Mouse (Mus musculus): ENCODE results near the gene Pten. TPM values are rescaled to one million over a fixed set of nuclear protein-coding genes. Genes with fewer than 3 reads are reported as not detected.
A peak's percentile ranks its signal among the peaks of the same experiment; 100 is the strongest.

The Pten gene
- polyA plus RNA-seq (2014; fragmentation: Nextera tagmentation; extraction: Ambion mirVana) = 10.1 and 11.0 TPM in 2 replicates

DNA sequence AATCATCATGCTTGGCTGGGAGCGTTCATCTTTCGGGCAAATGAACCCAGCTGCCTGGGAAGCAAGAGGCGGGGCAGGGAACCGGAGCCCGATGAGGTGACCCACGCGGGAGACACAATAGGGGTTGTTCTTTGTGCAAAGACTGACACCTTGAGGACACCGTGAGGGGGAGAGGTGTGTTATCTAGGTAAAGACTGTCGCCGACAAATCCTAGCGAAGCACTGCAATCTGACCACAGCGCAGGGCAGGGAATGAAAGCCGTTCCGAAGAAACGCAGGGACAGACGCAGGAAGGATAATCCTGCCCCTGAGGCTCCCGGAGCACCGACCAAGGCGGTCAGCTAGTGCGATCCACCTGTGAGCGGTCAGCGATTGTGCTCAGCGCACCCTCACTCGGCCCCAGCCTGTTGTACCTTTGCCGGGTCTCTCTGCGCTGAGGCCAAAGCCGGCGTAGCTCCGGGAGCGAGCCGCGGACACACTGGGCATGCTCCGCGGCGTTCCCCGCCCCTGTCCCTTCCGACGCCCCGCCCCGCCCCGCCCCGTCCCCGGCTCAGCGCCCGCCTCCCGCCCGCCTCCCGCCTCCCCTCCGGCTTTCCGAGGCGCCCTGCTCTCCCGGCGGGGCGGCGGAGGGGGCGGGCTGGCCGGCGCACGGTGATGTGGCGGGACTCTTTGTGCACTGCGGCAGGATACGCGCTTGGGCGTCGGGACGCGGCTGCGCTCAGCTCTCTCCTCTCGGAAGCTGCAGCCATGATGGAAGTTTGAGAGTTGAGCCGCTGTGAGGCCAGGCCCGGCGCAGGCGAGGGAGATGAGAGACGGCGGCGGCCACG, at the start of gene Pten:
Gene Pten, plus strand, starts transcription at position 598 of the 826 bp plus-strand sequence.
- ATAC-seq (replicated peaks; ENCODE audit: low FRiP score) = peak; percentile 89

DNA sequence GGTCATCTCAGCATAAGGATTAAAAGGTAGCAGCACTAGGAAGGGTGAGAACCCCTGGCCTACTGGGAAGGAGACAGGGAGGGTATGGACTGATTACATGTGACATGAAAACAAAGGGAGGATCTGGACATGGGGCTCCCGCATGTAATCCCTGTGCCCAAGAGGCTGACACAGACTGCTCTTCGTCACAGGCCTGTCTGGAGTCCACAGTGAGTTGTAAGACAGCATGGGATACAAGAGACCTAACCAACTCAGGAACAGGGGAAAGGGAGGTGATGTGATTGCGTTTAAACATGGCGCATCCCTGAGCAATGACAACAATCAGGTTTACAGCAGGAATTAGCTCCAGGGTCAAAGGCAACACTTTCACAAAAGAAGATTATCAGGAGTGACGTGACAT, 48.3 kb upstream of the Pten start:
- 96% methylated on average over 5 of the region's 5 CpGs for WGBS
- Histone ChIP-seq H3K9ac (ENCODE audit: low read length) (no peak overlapping the region), H3K4me3 (ENCODE audit: low read depth, low read length) (no peak overlapping the region), H3K27ac (ENCODE audit: low read depth, low read length) (no peak overlapping the region), H3K27me3 (ENCODE audit: control insufficient read depth, insufficient read depth, low read length) (no peaks in the 10 kb centered on the region), H3K4me1 (replicated peaks; ENCODE audit: control insufficient read depth, insufficient read depth, low read length) (peaks cover 2% of the 10 kb centered on the region; the same call in 1 of the 2 replicates), H3K36me3 (ENCODE audit: control insufficient read depth, insufficient read depth, low read length) (peaks cover 4% of the 10 kb centered on the region; the same call in 1 of the 2 replicates), H3K9me3 (ENCODE audit: control insufficient read depth, low read length) (no peaks in the 10 kb centered on the region), H3K4me2 (ENCODE audit: low read depth, low read length, severe bottlenecking) (no peak overlapping the region)
- DNase-seq (ENCODE audit: low spot score) = no peak
- ATAC-seq (replicated peaks; ENCODE audit: low FRiP score) = no peak

More for the DNA sequence above, at the start of gene Pten:
- H3K4me1 ChIP-seq (replicated peaks; ENCODE audit: control insufficient read depth, insufficient read depth, low read length) = no peaks in the 10 kb centered on the region
- peak within 1 kb of the TSS; percentile 79 for H3K4me3 ChIP-seq (ENCODE audit: low read depth, low read length)
- H3K9ac ChIP-seq (ENCODE audit: low read length) = peak within 1 kb of the TSS; percentile 90
- H3K27me3 ChIP-seq (ENCODE audit: control insufficient read depth, insufficient read depth, low read length) = no peaks in the 10 kb centered on the region
- no peaks in the 10 kb centered on the region for H3K36me3 ChIP-seq (ENCODE audit: control insufficient read depth, insufficient read depth, low read length)
- WGBS = under 1% methylated on average over 71 of the region's 77 CpGs
- peak within 1 kb of the TSS; percentile 95 for H3K27ac ChIP-seq (ENCODE audit: low read depth, low read length)
- DNase-seq (ENCODE audit: low spot score) = peak; percentile 99
- H3K4me2 ChIP-seq (ENCODE audit: low read depth, low read length, severe bottlenecking) = peak within 1 kb of the TSS; percentile 98
- no peaks in the 10 kb centered on the region for H3K9me3 ChIP-seq (ENCODE audit: control insufficient read depth, low read length)

DNA sequence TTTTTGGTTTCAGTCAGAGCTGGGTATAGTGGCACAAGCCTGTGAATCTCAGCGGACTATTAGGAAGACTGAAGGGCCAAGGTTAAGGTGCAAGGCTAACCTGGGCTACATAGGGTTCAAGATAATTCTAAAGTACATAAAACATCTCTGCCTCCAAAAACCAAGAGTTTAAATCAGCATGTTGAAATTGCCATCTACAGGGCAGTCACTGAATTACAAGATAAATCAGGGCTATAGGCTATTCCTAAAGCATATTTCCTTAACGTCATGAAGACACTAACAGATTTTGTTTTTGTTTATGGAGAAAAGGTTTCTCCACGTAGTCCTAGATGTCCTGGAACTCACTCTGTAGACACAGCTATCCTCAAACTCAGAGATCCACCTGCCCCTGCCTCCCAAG, 47.0 kb upstream of the Pten start:
- H3K9me3 ChIP-seq (ENCODE audit: control insufficient read depth, low read length) = no peaks in the 10 kb centered on the region
- H3K9ac ChIP-seq (ENCODE audit: low read length) = no peak overlapping the region
- H3K27me3 ChIP-seq (ENCODE audit: control insufficient read depth, insufficient read depth, low read length) = no peaks in the 10 kb centered on the region
- no peak for DNase-seq (ENCODE audit: low spot score)
- no peak for ATAC-seq (replicated peaks; ENCODE audit: low FRiP score)
- H3K4me1 ChIP-seq (replicated peaks; ENCODE audit: control insufficient read depth, insufficient read depth, low read length) = peaks cover 2% of the 10 kb centered on the region; the same call in 1 of the 2 replicates
- peaks cover 4% of the 10 kb centered on the region; the same call in 1 of the 2 replicates for H3K36me3 ChIP-seq (ENCODE audit: control insufficient read depth, insufficient read depth, low read length)
- H3K4me2 ChIP-seq (ENCODE audit: low read depth, low read length, severe bottlenecking) = no peak overlapping the region
- no peak overlapping the region for H3K4me3 ChIP-seq (ENCODE audit: low read depth, low read length)
- H3K27ac ChIP-seq (ENCODE audit: low read depth, low read length) = no peak overlapping the region
- 79% methylated on average over 3 of the region's 3 CpGs for WGBS

DNA sequence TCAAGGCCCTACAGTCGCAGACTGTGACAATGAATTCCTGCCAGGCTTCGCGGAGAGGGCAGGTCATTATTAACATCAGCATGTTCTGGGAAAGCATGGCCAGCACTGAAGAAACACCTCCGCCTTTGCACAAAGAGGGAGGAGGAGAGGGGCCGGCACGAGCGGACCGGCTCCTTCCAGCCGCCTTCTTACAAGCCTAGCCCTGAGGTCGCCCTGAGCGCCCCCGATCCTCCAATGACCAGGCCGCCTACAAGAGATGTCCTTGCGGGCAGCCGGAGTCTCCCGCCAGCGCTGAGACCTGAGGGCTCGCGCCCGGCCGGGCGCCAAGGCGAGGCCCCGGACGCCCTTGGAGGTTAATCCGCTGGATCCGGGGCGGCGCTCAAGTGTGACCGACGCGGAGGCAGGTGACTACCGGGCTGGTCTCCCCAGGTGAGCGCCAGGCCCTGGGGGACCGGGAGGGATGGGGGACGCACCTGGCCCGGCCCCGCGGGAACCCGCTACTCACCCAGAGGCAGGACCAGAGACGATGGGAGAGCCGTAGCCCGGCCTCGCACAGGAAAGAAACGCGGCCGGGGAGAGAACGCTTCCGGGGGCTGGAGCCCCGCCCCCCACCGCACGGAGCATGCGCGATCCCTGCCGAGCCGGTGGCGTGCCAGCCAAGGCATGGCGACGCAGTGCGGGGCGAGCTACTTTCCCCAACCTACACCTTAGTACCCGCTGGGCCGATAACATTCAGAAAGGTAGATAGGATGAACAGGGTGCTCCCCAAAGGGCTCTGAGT, 45.3 kb upstream of the Pten start:
- Histone ChIP-seq H3K36me3 (ENCODE audit: control insufficient read depth, insufficient read depth, low read length) (no peaks in the 10 kb centered on the region), H3K4me1 (replicated peaks; ENCODE audit: control insufficient read depth, insufficient read depth, low read length) (peaks cover 2% of the 10 kb centered on the region; the same call in 1 of the 2 replicates), H3K27me3 (ENCODE audit: control insufficient read depth, insufficient read depth, low read length) (no peaks in the 10 kb centered on the region), H3K9ac (ENCODE audit: low read length) (peak overlapping the region; percentile 92), H3K9me3 (ENCODE audit: control insufficient read depth, low read length) (no peaks in the 10 kb centered on the region), H3K4me3 (ENCODE audit: low read depth, low read length) (peak overlapping the region; percentile 76), H3K4me2 (ENCODE audit: low read depth, low read length, severe bottlenecking) (peak overlapping the region; percentile 60), H3K27ac (ENCODE audit: low read depth, low read length) (peak overlapping the region; percentile 76)
- ATAC-seq (replicated peaks; ENCODE audit: low FRiP score) (peak; percentile 96), DNase-seq (ENCODE audit: low spot score) (peak; percentile 95)
- WGBS = under 1% methylated on average over 63 of the region's 63 CpGs

DNA sequence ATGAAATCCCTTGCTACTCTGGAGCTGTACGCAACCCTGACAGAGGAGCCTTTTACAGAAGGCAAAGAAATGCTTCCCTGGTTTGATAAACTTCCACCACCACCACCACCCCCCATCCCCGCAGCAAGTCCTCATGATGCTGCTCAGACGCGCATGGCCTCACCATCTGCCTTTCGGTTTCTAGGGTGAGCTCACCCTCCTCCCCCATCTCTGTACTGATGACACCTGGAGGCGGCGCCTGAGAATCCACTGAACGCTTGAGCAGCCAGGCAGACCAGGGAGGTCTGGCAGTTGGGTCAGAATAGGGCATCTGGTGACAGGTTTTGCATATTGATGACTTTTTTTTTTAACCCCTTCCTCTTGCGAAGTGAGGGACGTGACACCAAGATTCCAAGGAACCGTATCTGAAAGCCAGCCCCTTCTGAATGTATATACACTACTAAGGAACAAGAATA, 44.7 kb upstream of the Pten start:
- WGBS = under 1% methylated on average over 11 of the region's 11 CpGs
- ATAC-seq (replicated peaks; ENCODE audit: low FRiP score) = peak; percentile 86

DNA sequence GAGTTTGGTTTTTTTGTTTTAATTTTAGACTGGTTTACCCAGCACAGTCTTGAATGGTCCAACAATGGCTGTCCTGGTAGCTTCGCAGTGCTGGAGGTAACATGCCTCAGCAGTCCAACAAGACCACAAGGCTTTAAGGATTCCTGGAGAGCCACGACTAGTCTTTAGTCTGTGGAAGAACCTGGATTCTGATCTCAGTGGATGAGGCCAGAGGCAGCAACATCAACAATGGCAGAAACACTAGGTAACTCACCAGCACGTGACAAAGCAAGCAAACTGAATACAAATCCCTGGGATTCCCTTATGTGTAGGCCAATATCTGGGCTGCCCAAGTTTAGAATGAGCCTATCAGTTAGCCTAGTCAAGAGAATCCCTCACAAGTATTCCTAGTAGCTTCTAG, 43.8 kb upstream of the Pten start:
- no peaks in the 10 kb centered on the region for H3K36me3 ChIP-seq (ENCODE audit: control insufficient read depth, insufficient read depth, low read length)
- no peak overlapping the region for H3K27ac ChIP-seq (ENCODE audit: low read depth, low read length)
- H3K4me1 ChIP-seq (replicated peaks; ENCODE audit: control insufficient read depth, insufficient read depth, low read length) = peaks cover 2% of the 10 kb centered on the region; the same call in 1 of the 2 replicates
- H3K4me3 ChIP-seq (ENCODE audit: low read depth, low read length) = no peak overlapping the region
- 82% methylated on average over 3 of the region's 3 CpGs for WGBS
- no peak overlapping the region for H3K9ac ChIP-seq (ENCODE audit: low read length)
- no peak overlapping the region for H3K4me2 ChIP-seq (ENCODE audit: low read depth, low read length, severe bottlenecking)
- ATAC-seq (replicated peaks; ENCODE audit: low FRiP score) = no peak
- DNase-seq (ENCODE audit: low spot score) = no peak
- H3K27me3 ChIP-seq (ENCODE audit: control insufficient read depth, insufficient read depth, low read length) = no peaks in the 10 kb centered on the region
- H3K9me3 ChIP-seq (ENCODE audit: control insufficient read depth, low read length) = no peaks in the 10 kb centered on the region

More for the DNA sequence above, 44.7 kb upstream of the Pten start:
- H3K9ac ChIP-seq (ENCODE audit: low read length) = peak overlapping the region; percentile 92
- DNase-seq (ENCODE audit: low spot score) = peak; percentile 83
- no peaks in the 10 kb centered on the region for H3K27me3 ChIP-seq (ENCODE audit: control insufficient read depth, insufficient read depth, low read length)
- no peaks in the 10 kb centered on the region for H3K9me3 ChIP-seq (ENCODE audit: control insufficient read depth, low read length)
- H3K36me3 ChIP-seq (ENCODE audit: control insufficient read depth, insufficient read depth, low read length) = no peaks in the 10 kb centered on the region
- peak overlapping the region; percentile 60 for H3K4me2 ChIP-seq (ENCODE audit: low read depth, low read length, severe bottlenecking)
- H3K4me3 ChIP-seq (ENCODE audit: low read depth, low read length) = peak overlapping the region; percentile 76
- peak overlapping the region; percentile 76; the same call in 1 of the 2 replicates for H3K27ac ChIP-seq (ENCODE audit: low read depth, low read length)
- peaks cover 2% of the 10 kb centered on the region; the same call in 1 of the 2 replicates for H3K4me1 ChIP-seq (replicated peaks; ENCODE audit: control insufficient read depth, insufficient read depth, low read length)

DNA sequence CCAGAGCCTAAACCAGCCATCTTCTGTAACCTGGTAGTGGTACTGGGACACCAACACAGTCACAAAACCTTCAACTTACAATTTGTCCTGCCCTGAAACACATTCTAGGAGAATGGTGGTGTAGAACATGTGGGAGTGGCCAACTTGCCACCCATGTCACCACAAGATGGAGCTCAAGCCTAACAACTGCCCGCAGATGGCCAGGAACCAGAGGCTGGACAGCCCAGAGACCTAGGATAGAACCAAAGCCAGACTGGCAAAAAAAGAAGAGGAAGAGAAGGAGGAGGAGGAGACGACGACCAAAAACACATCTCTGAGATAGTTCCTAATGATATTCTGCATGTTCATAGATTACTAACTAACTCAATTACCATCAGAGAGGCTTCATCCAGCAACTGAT, 42.1 kb upstream of the Pten start:
- H3K4me1 ChIP-seq (replicated peaks; ENCODE audit: control insufficient read depth, insufficient read depth, low read length) = peaks cover 2% of the 10 kb centered on the region; the same call in 1 of the 2 replicates
- no peaks in the 10 kb centered on the region for H3K36me3 ChIP-seq (ENCODE audit: control insufficient read depth, insufficient read depth, low read length)
- no peak overlapping the region for H3K4me2 ChIP-seq (ENCODE audit: low read depth, low read length, severe bottlenecking)
- DNase-seq (ENCODE audit: low spot score) (peak; percentile 81), ATAC-seq (replicated peaks; ENCODE audit: low FRiP score) (peak; percentile 53; the same call in 1 of the 2 replicates)
- no peak overlapping the region for H3K4me3 ChIP-seq (ENCODE audit: low read depth, low read length)
- H3K9me3 ChIP-seq (ENCODE audit: control insufficient read depth, low read length) = no peaks in the 10 kb centered on the region
- H3K9ac ChIP-seq (ENCODE audit: low read length) = no peak overlapping the region
- no peak overlapping the region for H3K27ac ChIP-seq (ENCODE audit: low read depth, low read length)
- no peaks in the 10 kb centered on the region for H3K27me3 ChIP-seq (ENCODE audit: control insufficient read depth, insufficient read depth, low read length)
- WGBS = 2% methylated on average over 3 of the region's 3 CpGs

DNA sequence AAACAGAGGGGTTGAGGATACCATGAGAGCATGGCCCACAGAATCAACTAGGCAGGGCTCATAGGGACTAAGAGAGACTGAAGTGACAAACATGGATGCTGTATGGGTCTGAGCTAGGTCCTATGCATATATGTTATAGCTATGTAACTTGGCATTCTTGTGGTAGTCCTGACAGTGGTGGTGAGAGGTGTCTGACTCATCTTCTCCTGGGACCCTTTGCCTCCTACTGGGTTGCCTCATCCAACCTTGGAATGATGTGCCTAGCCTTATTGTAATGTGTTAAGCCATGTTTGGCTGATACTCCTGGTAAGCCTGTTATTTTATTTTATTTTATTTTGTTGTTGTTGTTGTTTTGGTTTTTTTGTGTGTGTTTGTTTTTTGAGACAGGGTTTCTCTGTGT, 41.6 kb upstream of the Pten start:
- Histone ChIP-seq H3K36me3 (ENCODE audit: control insufficient read depth, insufficient read depth, low read length) (no peaks in the 10 kb centered on the region), H3K9ac (ENCODE audit: low read length) (no peak overlapping the region), H3K4me2 (ENCODE audit: low read depth, low read length, severe bottlenecking) (no peak overlapping the region), H3K4me3 (ENCODE audit: low read depth, low read length) (no peak overlapping the region), H3K4me1 (replicated peaks; ENCODE audit: control insufficient read depth, insufficient read depth, low read length) (no peaks in the 10 kb centered on the region), H3K9me3 (ENCODE audit: control insufficient read depth, low read length) (no peaks in the 10 kb centered on the region), H3K27me3 (ENCODE audit: control insufficient read depth, insufficient read depth, low read length) (no peaks in the 10 kb centered on the region), H3K27ac (ENCODE audit: low read depth, low read length) (no peak overlapping the region)
- ATAC-seq (replicated peaks; ENCODE audit: low FRiP score) = no peak
- no peak for DNase-seq (ENCODE audit: low spot score)
